Mouse (Mus musculus): Measurements from ENCODE around the gene Kif22.
"Not testable (repeated sequence)": the region's sequence is repeated elsewhere in the genome, so short reads cannot be mapped to it uniquely, and the experiment has no call there.

Gene Kif22

DNA sequence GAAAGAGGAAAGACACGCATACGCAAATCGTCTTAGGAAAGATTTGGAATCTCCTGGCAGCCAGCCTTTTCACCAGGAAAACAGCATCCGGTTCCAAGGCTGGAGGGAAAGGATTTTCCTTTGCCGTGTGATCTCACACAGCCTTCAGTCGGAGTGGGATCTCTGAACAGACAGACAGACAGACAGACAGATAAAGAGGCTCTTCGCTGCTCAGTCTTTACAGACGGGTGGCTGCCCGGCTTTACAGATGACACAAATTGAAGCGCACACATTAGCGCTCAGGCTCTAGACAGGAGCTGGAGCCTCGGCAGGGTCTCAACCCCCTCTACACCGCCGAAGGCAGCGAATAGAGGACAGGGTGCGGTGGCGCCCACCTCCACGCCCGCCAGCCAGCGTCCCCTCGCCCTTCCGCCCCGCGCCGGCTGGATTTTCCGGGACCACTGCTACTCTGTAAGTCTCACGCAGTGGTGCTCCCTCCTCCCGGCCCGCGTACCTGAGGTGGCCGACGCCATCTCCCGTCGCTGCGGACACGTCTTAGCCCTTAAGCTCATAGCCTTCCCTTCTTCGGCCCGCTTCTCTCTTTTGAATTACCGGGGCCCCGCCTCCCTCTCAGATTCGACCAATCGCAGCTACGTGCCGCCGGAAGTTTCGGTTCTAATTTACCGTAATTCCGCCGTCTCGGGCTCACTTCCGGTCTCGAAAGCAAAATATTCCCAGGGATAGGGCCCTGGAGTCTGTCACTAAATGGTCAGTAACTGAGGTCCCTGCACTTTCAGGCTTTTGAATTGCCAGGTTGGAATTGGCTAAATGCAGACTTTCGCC, at the start of gene Kif22:
Gene Kif22, minus strand, starts transcription at position 621 of the 822 bp plus-strand sequence.
- TF ChIP-seq GATA4 (IDR thresholded peaks at IDR 0.05; ENCODE audit: insufficient replicate concordance, low read length), result no peak

DNA sequence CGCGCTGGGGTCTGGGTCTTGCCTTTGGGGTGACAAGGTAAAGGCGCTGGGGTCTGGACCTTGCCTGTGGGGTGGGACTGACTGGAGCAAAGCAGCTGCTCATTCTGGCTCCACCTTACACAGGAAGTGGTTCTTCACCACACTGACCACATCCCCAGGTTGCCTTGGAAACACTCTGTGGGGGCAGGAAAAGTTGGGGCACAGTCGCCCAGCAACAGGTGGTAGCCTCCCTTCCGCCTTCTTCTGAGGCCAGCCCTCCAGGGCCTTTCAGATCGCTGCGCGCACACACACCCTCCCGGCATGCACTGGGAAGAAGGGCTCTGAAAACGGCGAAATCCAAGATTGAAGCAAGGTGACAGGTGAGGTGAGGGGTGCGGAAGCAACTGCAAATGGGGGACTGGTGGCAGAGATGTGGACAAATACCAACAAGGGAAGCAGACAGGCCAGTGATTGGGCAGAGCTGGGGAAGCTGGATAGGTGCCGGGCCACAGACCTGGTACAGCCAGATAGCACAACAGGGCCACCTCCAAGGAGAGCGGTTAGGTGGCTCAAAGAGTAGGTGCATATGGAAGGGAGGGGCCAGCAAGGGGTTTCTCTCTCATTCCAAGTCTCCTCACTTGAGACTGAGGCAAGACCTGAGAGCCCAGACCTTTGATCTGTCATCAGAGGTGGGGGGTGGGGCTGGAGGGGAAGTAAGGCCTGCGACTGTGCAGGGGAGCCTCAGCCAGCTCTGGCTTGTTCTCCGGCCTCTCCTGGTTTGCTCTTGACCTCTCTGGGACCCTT, 49.0 kb upstream of the Kif22 start, which contains the start of gene AI467606:
Gene AI467606, plus strand, starts transcription at position 246 of the 783 bp plus-strand sequence.
- TF ChIP-seq GATA4 (IDR thresholded peaks at IDR 0.05; ENCODE audit: insufficient replicate concordance, low read length), result no peak

DNA sequence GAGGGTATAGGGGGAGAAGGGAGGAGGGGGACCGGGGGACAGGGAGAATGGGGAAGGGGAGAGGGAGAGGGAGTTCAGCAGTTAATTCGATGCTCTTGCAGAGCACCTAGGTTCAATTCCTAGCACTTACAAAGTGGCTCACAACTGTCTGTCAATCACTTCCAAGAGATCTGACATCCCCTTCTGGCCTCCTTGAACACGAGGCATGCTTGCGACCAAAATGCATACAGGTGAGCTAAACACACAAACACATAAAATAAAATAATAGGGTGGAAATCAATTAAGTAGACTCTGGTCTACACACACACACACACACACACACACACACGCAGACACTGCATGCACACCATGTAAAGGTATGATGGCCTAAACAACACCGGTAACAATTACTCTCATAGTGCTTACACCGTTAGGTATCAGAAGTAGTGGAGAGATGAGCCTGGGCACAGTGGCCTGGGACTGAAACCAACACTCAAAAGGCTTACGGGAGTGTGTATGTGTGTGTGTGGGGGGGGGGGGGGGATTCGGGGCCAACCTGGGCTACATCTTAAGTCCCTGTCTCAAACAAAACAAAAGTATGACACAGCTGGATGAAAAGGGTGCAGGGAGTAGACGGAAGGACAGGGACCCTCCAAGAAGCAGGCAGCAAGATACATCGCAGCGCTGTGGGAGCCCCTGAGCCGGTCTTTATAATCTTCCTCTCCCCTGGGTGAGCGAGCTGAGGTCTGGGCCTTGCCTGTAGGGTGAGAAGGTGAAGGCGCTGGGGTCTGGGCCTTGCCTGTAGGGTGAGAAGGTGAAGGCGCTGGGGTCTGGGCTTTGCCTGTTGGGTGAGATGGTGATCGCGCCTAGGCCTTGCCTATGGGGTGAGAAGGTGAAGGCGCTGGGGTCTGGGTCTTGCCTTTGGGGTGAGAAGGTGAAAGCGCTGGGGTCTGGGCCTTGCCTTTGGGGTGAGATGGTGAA, 48.2 kb upstream of the Kif22 start:
- no peak for TF ChIP-seq GATA4 (IDR thresholded peaks at IDR 0.05; ENCODE audit: insufficient replicate concordance, low read length)

- no peak for TF ChIP-seq GATA4 (IDR thresholded peaks at IDR 0.05; ENCODE audit: insufficient replicate concordance, low read length)
Measured at GRCm38 (mm10) chr7:127088901-127089845, 46.9 kb upstream of the Kif22 start.

DNA sequence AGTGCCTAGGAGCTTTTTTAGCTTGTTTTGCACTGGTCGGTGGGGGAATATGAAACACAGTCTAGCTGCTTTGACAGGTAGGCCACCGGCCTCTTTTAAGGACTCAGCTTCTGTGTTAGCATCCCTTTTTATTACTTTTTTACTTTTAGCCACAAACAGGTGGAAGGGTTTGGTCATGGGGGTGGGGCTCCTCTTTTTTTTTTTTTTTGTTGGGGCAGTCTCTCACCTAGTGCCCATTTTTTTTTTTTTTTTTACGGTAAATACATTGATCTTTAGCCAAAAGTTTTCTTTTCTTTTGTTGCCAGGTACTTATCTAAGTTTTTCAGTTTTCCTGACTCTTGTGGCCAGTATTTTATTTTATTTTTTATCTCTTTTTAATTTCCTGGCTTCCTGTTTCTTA, 45.8 kb upstream of the Kif22 start:
- TF ChIP-seq GATA4 (IDR thresholded peaks at IDR 0.05; ENCODE audit: insufficient replicate concordance, low read length), result no peak

- TF ChIP-seq GATA4 (IDR thresholded peaks at IDR 0.05; ENCODE audit: insufficient replicate concordance, low read length), result not testable (repeated sequence)
Measured at GRCm38 (mm10) chr7:127087278-127088010, 45.2 kb upstream of the Kif22 start, which contains the start of gene Zg16. TSS of gene Zg16 (minus strand) at chr7:127087328.

DNA sequence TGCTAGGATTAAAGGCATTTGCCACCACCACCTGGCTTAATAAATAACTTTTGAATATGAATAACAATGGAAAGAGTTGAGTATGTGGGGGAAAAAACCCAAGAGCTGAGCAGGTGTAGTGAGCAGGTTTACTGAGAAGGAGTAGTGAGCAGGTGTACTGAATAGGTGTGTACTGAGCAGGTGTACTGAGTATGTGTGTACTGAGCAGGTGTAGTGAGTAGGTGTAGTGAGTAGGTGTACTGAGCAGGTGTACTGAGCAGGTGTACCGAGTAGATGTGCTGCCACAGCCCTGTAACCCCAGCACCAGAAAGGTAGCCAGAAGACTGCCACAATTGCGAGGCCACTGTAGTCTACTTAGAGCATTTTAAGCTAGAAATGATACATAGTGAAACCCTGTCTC, 42.5 kb upstream of the Kif22 start:
- TF ChIP-seq GATA4 (IDR thresholded peaks at IDR 0.05; ENCODE audit: insufficient replicate concordance, low read length), result no peak

GRCm38 (mm10) chr7:127083689-127084088, 41.4 kb upstream of the Kif22 start:
- TF ChIP-seq GATA4 (IDR thresholded peaks at IDR 0.05; ENCODE audit: insufficient replicate concordance, low read length), result no peak

- TF ChIP-seq GATA4 (IDR thresholded peaks at IDR 0.05; ENCODE audit: insufficient replicate concordance, low read length), result no peak
Measured at GRCm38 (mm10) chr7:127082995-127083394, 40.7 kb upstream of the Kif22 start.

- no peak for TF ChIP-seq GATA4 (IDR thresholded peaks at IDR 0.05; ENCODE audit: insufficient replicate concordance, low read length)
Measured at GRCm38 (mm10) chr7:127082271-127082670, 40.0 kb upstream of the Kif22 start.

- no peak for TF ChIP-seq GATA4 (IDR thresholded peaks at IDR 0.05; ENCODE audit: insufficient replicate concordance, low read length)
Measured at GRCm38 (mm10) chr7:127080045-127080444, 37.8 kb upstream of the Kif22 start.

GRCm38 (mm10) chr7:127077692-127078091, 35.4 kb upstream of the Kif22 start:
- no peak for TF ChIP-seq GATA4 (IDR thresholded peaks at IDR 0.05; ENCODE audit: insufficient replicate concordance, low read length)

- TF ChIP-seq GATA4 (IDR thresholded peaks at IDR 0.05; ENCODE audit: insufficient replicate concordance, low read length), result no peak
Measured at GRCm38 (mm10) chr7:127076188-127076587, 33.9 kb upstream of the Kif22 start.
